Mouse (Mus musculus): ENCODE measurements around the gene Prss33. TPM values are rescaled to one million over a fixed set of nuclear protein-coding genes. Genes with fewer than 3 reads are reported as not detected.

The Prss33 gene
- total RNA-seq, 2 experiments from 2014 or later, result not detected

DNA sequence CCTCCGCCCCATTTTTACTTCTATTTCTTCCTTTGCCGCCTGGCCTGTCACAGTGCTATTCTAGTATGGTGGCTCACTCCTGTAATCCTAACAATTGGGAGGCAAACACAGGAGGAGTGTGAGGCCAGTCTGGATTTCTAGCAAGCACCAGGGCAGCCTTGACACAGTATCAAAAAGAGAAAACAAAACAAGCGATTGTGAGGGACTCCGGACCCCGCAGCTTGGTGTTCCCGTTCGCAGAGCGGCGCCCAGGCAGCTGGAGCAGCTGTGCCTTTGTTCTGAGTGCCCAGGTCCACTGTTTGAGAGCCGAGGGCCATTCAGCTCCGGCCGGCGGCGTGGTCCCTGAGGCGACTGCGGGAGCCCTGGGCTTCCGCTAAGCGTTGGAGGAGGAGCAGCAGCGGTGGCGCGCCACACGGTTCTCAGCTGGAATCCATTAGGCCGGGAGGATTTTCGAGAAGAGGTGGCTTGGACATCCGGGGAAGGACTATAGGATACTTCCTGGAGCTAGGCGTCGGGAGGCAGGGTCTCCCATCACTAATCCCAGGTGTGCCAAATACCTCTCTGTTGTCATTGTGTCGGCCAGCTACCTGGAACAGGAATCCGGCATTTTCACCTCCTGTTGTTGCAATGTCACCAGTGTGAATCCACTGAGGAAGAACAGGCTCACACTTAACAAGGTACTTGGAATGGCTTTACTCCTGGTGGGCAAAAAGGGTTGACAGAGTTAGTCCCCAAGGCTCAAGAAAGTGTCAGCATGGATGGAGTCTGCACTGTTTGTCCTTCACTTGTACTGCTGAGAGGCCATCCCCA lies 45.4 kb downstream of the Prss33 start, which contains the start of gene Srrm2:
Gene Srrm2, plus strand, starts transcription at position 264 of the 810 bp plus-strand sequence.
- peak; percentile 60 for ATAC-seq (replicated peaks; ENCODE audit: low FRiP score, low TSS enrichment, poor library complexity, severe bottlenecking)

- no peak for ATAC-seq (replicated peaks; ENCODE audit: low FRiP score, low TSS enrichment, poor library complexity, severe bottlenecking)
These were observed 46.0 kb downstream of the Prss33 start for GRCm38 (mm10) chr17:23789749-23790268.

DNA sequence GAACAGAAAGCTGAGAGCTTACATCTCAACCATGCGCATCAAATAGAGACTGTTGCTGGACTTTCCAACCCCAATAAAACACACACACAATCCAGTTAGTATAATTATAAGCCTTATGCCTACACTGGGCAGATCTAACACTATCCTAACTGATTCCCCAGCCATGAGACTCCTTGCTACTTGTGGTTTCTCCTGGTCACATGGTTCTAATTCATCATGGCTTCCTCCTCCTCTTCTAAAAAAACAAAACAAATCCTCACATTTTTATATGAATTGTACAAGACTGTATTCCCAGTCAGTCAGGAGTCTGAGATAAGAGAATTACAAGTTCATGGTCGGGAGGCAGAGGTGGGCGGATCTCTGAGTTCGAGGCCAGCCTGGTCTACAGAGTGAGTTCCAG lies 46.9 kb downstream of the Prss33 start:
- no peak for ATAC-seq (replicated peaks; ENCODE audit: low FRiP score, low TSS enrichment, poor library complexity, severe bottlenecking)

DNA sequence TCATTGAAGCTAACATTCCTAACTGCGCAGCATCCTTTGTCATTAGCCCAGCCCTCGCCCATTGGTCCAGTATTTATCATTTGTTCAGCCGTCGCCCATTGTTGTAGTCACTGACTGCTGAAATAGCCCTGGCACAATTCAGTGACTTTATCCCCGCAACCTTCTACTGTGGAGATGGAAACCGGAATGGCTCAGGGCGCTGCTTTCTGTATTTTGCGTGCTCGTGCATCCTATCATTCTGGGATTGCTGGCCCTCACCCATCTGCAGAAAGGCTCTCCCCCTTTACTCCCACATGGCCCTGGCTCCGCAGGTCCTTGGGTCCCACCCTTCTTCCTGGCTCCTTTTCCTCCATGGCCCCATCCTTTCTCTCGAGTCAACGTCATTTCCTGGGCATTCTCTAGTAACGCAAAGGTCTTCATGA lies 49.3 kb downstream of the Prss33 start:
- ATAC-seq (replicated peaks; ENCODE audit: low FRiP score, low TSS enrichment, poor library complexity, severe bottlenecking), result no peak

DNA sequence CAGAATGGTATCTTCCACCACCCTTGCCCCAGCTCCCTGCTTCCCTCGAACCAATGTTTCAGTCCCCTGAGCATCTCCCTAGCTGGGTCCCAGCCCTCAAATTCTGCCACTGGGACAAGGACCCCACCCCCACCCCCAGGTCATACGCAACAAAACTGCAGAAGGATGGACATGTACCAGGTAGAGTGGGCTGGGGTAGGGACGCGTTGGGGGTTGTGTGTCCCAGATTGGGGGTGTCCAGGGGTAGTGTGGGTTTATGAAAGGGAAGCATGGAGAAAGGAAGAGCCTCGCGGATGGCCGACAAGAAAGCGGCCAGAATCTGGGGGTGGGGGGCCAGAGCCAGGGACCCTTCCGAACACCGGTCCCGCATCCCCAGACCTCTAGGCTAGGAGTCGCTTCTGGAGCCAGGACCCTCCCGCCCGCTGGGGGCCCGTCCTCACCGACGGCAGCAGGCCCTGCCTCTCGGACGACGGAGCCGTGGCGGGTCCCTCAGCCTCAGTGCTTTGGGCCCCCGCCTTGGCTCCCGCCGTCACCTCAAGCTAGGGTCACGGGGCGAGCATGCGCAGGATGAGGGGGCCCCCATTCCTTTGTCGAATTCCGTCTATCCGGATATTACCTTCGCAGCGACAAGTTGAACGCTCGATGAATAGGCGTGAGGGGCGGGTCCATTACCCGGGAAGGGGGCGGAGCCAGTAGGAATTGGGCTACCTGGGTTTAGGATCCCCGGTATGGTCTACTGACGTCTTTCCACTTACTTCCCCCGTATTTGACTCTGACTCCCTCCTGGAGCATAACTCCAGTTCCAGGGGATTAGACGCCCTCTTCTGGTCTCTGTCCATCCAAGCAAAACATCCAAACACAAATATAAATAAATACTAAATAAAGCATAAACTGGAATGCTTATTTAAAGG lies 50.0 kb downstream of the Prss33 start, which contains the start of gene Flywch2:
Gene Flywch2, minus strand, starts transcription at position 521 of the 911 bp plus-strand sequence.
- peak; percentile 82 for ATAC-seq (replicated peaks; ENCODE audit: low FRiP score, low TSS enrichment, poor library complexity, severe bottlenecking)

DNA sequence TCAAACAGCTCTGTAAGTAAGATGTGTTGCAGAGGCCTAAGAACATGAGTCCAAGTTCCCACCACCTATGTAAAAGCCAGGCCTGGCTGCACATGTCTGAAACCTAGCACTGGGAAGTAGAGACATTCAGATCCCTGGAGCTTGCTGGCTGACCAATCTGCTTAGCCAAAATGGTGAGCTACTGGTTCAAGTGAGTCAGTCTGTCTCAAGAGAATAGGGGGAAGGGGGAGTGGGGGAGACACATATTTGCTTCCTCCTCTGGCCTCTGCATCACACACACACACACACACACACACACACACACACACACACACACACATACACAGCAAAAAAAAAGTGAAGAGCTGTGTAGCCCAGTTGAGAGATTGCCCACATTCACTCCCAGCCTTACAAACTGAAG lies 52.5 kb downstream of the Prss33 start:
- ATAC-seq (replicated peaks; ENCODE audit: low FRiP score, low TSS enrichment, poor library complexity, severe bottlenecking), result no peak

Other genes with a start within 250 kb of the Prss33 start
- not detected in 2 replicates for gene Zfp13, start 236.6 kb downstream of the Prss33 start, total RNA-seq (2014; fragmentation: Nextera tagmentation)
- gene Zfp13, start 236.6 kb downstream of the Prss33 start, total RNA-seq (2017), result not detected in 2 replicates
- not detected in 2 replicates for gene Zscan10, start 235.2 kb downstream of the Prss33 start, total RNA-seq (2014; fragmentation: Nextera tagmentation)
- not detected in 2 replicates for gene Zscan10, start 235.2 kb downstream of the Prss33 start, total RNA-seq (2017)
- gene Mmp25, start 190.8 kb downstream of the Prss33 start, total RNA-seq (2014; fragmentation: Nextera tagmentation), result 0.07 TPM in 1 of 2 replicates, not detected in the other
- gene Mmp25, start 190.8 kb downstream of the Prss33 start, total RNA-seq (2017), result not detected in 2 replicates
- gene Bicdl2, start 175.6 kb downstream of the Prss33 start, total RNA-seq (2014; fragmentation: Nextera tagmentation), result not detected in 2 replicates
- gene Bicdl2, start 175.6 kb downstream of the Prss33 start, total RNA-seq (2017), result not detected in 2 replicates
- 44.2 and 56.3 TPM in 2 replicates for gene Hcfc1r1, start 162.5 kb downstream of the Prss33 start, total RNA-seq (2014; fragmentation: Nextera tagmentation)
- gene Hcfc1r1, start 162.5 kb downstream of the Prss33 start, total RNA-seq (2017), result 22.7 and 30.0 TPM in 2 replicates
- gene Thoc6, start 162.2 kb downstream of the Prss33 start, total RNA-seq (2014; fragmentation: Nextera tagmentation), result 30.3 and 44.7 TPM in 2 replicates
- 40.8 and 47.3 TPM in 2 replicates for gene Thoc6, start 162.2 kb downstream of the Prss33 start, total RNA-seq (2017)
- gene Tnfrsf12a, start 158.6 kb downstream of the Prss33 start, total RNA-seq (2014; fragmentation: Nextera tagmentation), result 0.94 and 4.5 TPM in 2 replicates
- gene Tnfrsf12a, start 158.6 kb downstream of the Prss33 start, total RNA-seq (2017), result 10.7 and 15.6 TPM in 2 replicates
- not detected in 2 replicates for gene Cldn6, start 156.8 kb downstream of the Prss33 start, total RNA-seq (2014; fragmentation: Nextera tagmentation)
- not detected in 2 replicates for gene Cldn6, start 156.8 kb downstream of the Prss33 start, total RNA-seq (2017)
- not detected in 2 replicates for gene Cldn9, start 152.0 kb downstream of the Prss33 start, total RNA-seq (2014; fragmentation: Nextera tagmentation)
- not detected in 2 replicates for gene Cldn9, start 152.0 kb downstream of the Prss33 start, total RNA-seq (2017)
- gene 1520401A03Rik, start 113.3 kb downstream of the Prss33 start, total RNA-seq (2014; fragmentation: Nextera tagmentation), result not detected in 2 replicates
- gene 1520401A03Rik, start 113.3 kb downstream of the Prss33 start, total RNA-seq (2017), result not detected in 2 replicates
- gene Pkmyt1, start 109.7 kb downstream of the Prss33 start, total RNA-seq (2014; fragmentation: Nextera tagmentation), result 40.3 and 43.8 TPM in 2 replicates
- gene Pkmyt1, start 109.7 kb downstream of the Prss33 start, total RNA-seq (2017), result 8.1 and 10.6 TPM in 2 replicates
- 7.2 and 13.3 TPM in 2 replicates for gene Paqr4, start 95.2 kb downstream of the Prss33 start, total RNA-seq (2014; fragmentation: Nextera tagmentation)
- 6.2 and 11.6 TPM in 2 replicates for gene Paqr4, start 95.2 kb downstream of the Prss33 start, total RNA-seq (2017)
- gene Kremen2, start 90.2 kb downstream of the Prss33 start, total RNA-seq (2014; fragmentation: Nextera tagmentation), result 0.52 TPM in 1 of 2 replicates, not detected in the other
- not detected in 2 replicates for gene Kremen2, start 90.2 kb downstream of the Prss33 start, total RNA-seq (2017)
- 7.6 and 11.7 TPM in 2 replicates for gene Flywch1, start 64.5 kb downstream of the Prss33 start, total RNA-seq (2014; fragmentation: Nextera tagmentation)
- gene Flywch1, start 64.5 kb downstream of the Prss33 start, total RNA-seq (2017), result 12.5 and 15.4 TPM in 2 replicates
- 3.1 and 5.6 TPM in 2 replicates for gene Flywch2, start 50.0 kb downstream of the Prss33 start, total RNA-seq (2014; fragmentation: Nextera tagmentation)
- not detected in 2 replicates for gene Flywch2, start 50.0 kb downstream of the Prss33 start, total RNA-seq (2017)
- 699 and 735 TPM in 2 replicates for gene Srrm2, start 45.5 kb downstream of the Prss33 start, total RNA-seq (2014; fragmentation: Nextera tagmentation)
- gene Srrm2, start 45.5 kb downstream of the Prss33 start, total RNA-seq (2017), result 134 and 162 TPM in 2 replicates
- gene Elob, start 6.9 kb downstream of the Prss33 start, total RNA-seq (2014; fragmentation: Nextera tagmentation), result 466 and 512 TPM in 2 replicates
- 101 and 114 TPM in 2 replicates for gene Elob, start 6.9 kb downstream of the Prss33 start, total RNA-seq (2017)
- not detected in 2 replicates for gene Prss32, start 7.8 kb upstream of the Prss33 start, total RNA-seq (2014; fragmentation: Nextera tagmentation)
- gene Prss32, start 7.8 kb upstream of the Prss33 start, total RNA-seq (2017), result not detected in 2 replicates
- not detected in 2 replicates for gene Prss41, start 8.1 kb upstream of the Prss33 start, total RNA-seq (2014; fragmentation: Nextera tagmentation)
- gene Prss41, start 8.1 kb upstream of the Prss33 start, total RNA-seq (2017), result 0.88 TPM in 1 of 2 replicates, not detected in the other
- gene Prss21, start 32.0 kb upstream of the Prss33 start, total RNA-seq (2014; fragmentation: Nextera tagmentation), result not detected in 2 replicates
- not detected in 2 replicates for gene Prss21, start 32.0 kb upstream of the Prss33 start, total RNA-seq (2017)
- gene Dcpp1, start 44.8 kb upstream of the Prss33 start, total RNA-seq (2014; fragmentation: Nextera tagmentation), result not detected in 2 replicates
- not detected in 2 replicates for gene Dcpp1, start 44.8 kb upstream of the Prss33 start, total RNA-seq (2017)
- not detected in 2 replicates for gene Dcpp2, start 44.8 kb upstream of the Prss33 start, total RNA-seq (2014; fragmentation: Nextera tagmentation)
- not detected in 2 replicates for gene Dcpp2, start 44.8 kb upstream of the Prss33 start, total RNA-seq (2017)
- not detected in 2 replicates for gene Dcpp3, start 81.4 kb upstream of the Prss33 start, total RNA-seq (2014; fragmentation: Nextera tagmentation)
- gene Dcpp3, start 81.4 kb upstream of the Prss33 start, total RNA-seq (2017), result not detected in 2 replicates
- gene Sbp, start 105.6 kb upstream of the Prss33 start, total RNA-seq (2014; fragmentation: Nextera tagmentation), result not detected in 2 replicates
- not detected in 2 replicates for gene Sbp, start 105.6 kb upstream of the Prss33 start, total RNA-seq (2017)
- not detected in 2 replicates for gene Sbpl, start 119.2 kb upstream of the Prss33 start, total RNA-seq (2014; fragmentation: Nextera tagmentation)
- not detected in 2 replicates for gene Sbpl, start 119.2 kb upstream of the Prss33 start, total RNA-seq (2017)
- gene Prss30, start 144.5 kb upstream of the Prss33 start, total RNA-seq (2014; fragmentation: Nextera tagmentation), result not detected in 2 replicates
- gene Prss30, start 144.5 kb upstream of the Prss33 start, total RNA-seq (2017), result 1.0 TPM in 1 of 2 replicates, not detected in the other
- not detected in 2 replicates for gene Prss22, start 162.0 kb upstream of the Prss33 start, total RNA-seq (2014; fragmentation: Nextera tagmentation)
- gene Prss22, start 162.0 kb upstream of the Prss33 start, total RNA-seq (2017), result not detected in 2 replicates
- gene Prss27, start 202.1 kb upstream of the Prss33 start, total RNA-seq (2014; fragmentation: Nextera tagmentation), result not detected in 2 replicates
- not detected in 2 replicates for gene Prss27, start 202.1 kb upstream of the Prss33 start, total RNA-seq (2017)
- 17.1 and 24.2 TPM in 2 replicates for gene Kctd5, start 237.4 kb upstream of the Prss33 start, total RNA-seq (2014; fragmentation: Nextera tagmentation)
- gene Kctd5, start 237.4 kb upstream of the Prss33 start, total RNA-seq (2017), result 20.9 and 21.9 TPM in 2 replicates